Mouse (Mus musculus) olfactory bulb, adult 2 months (tissue): ENCODE measurements around the gene Mical2.

Experiments used
- CTCF ChIP-seq: fragments of 200-500 bp; IDR thresholded peaks from 2 replicates; pipeline ENCODE4 v1.5.1; 2012; ENCODE audit warnings: low read depth, mild to moderate bottlenecking, low read length, moderate library complexity; ENCODE audit not compliant: insufficient read depth
- POLR2A ChIP-seq: fragments of 200-500 bp; IDR thresholded peaks from 2 replicates; pipeline ENCODE4 v1.6.1; 2012; ENCODE audit warnings: mild to moderate bottlenecking, low read depth, low read length, moderate library complexity; ENCODE audit not compliant: insufficient read depth

- TF ChIP-seq POLR2A (peak; percentile 93), CTCF (no peak)
Measured at GRCm38 (mm10) chr7:112225615-112226262, at the start of gene Mical2.
